Mouse (Mus musculus): ENCODE data around the gene Gm10577.

- no peak for TF ChIP-seq POLR2A (IDR thresholded peaks at IDR 0.05; ENCODE audit: insufficient read depth, low read length)
- TF ChIP-seq CTCF (IDR thresholded peaks at IDR 0.05; ENCODE audit: low read depth, low read length), result no peak
- no peak for TF ChIP-seq EP300 (IDR thresholded peaks at IDR 0.05; ENCODE audit: insufficient read depth, low read depth, low read length)
Observed at GRCm38 (mm10) chr4:101001073-101001472, 19.4 kb downstream of the Gm10577 start.
